Mouse (Mus musculus): ENCODE measurements around the gene Cpeb1. TPM values are rescaled to one million over a fixed set of nuclear protein-coding genes. Genes with fewer than 3 reads are reported as not detected.
"Not testable (repeated sequence)": the region's sequence is repeated elsewhere in the genome, so short reads cannot be mapped to it uniquely, and the experiment has no call there.

The Cpeb1 gene
- 10 to 100 TPM; 17.8 to 37.6 TPM for total RNA-seq (2021)
- long read RNA-seq, experiment 1, partial matches to known transcripts = 1 of 4 reads
- long read RNA-seq, experiment 1, other reads (novel, unspliced or antisense) = 3 of 4 reads
- long read RNA-seq, experiment 2, partial matches to known transcripts = 0 of 3 reads
- long read RNA-seq, experiment 2, other reads (novel, unspliced or antisense) = 3 of 3 reads

GRCm38 (mm10) chr7:81455155-81455651 is at the start of gene Cpeb1:
Cpeb1 (minus strand) TSS chr7:81455465.
- peak; percentile 85 to 86 for DNase-seq

GRCm38 (mm10) chr7:81501050-81501449 is 45.8 kb upstream of the Cpeb1 start:
- no peak for DNase-seq

GRCm38 (mm10) chr7:81498181-81498580 is 42.9 kb upstream of the Cpeb1 start, which contains the start of gene BC048679:
BC048679 (minus strand) TSS chr7:81498281.
- DNase-seq = no peak

GRCm38 (mm10) chr7:81497171-81497570 is 41.9 kb upstream of the Cpeb1 start:
- no peak for DNase-seq

GRCm38 (mm10) chr7:81493331-81494021 is 38.2 kb upstream of the Cpeb1 start, which contains the start of gene Ap3b2:
Ap3b2 (minus strand) TSS chr7:81493925.
- peak; percentile 80 to 86 for DNase-seq

- DNase-seq = no peak
These were observed 37.4 kb upstream of the Cpeb1 start for GRCm38 (mm10) chr7:81492628-81493027.

- DNase-seq = no peak
These were observed 34.4 kb upstream of the Cpeb1 start for GRCm38 (mm10) chr7:81489649-81490048.

- no peak for DNase-seq
These were observed 25.5 kb upstream of the Cpeb1 start for GRCm38 (mm10) chr7:81480800-81481199.

- no peak for DNase-seq
These were observed 24.3 kb upstream of the Cpeb1 start for GRCm38 (mm10) chr7:81479531-81480090.

GRCm38 (mm10) chr7:81478261-81478660 is 23.0 kb upstream of the Cpeb1 start:
- DNase-seq = not testable (repeated sequence)

GRCm38 (mm10) chr7:81476833-81477232 is 21.6 kb upstream of the Cpeb1 start:
- DNase-seq = no peak

GRCm38 (mm10) chr7:81475221-81475620 is 20.0 kb upstream of the Cpeb1 start:
- no peak for DNase-seq

- no peak for DNase-seq
These were observed 9.7 kb upstream of the Cpeb1 start for GRCm38 (mm10) chr7:81464906-81465450.

GRCm38 (mm10) chr7:81464116-81464515 is 8.9 kb upstream of the Cpeb1 start:
- peak; percentile 45 to 52 for DNase-seq

GRCm38 (mm10) chr7:81462815-81463214 is 7.5 kb upstream of the Cpeb1 start:
- DNase-seq = no peak

- peak; percentile 77 to 82 for DNase-seq
These were observed 780 bp downstream of the Cpeb1 start for GRCm38 (mm10) chr7:81454331-81455039.

- peak; percentile 50 to 64 for DNase-seq
These were observed 1.6 kb downstream of the Cpeb1 start for GRCm38 (mm10) chr7:81453443-81454274.

- DNase-seq = peak; percentile 72 to 78
These were observed 2.3 kb downstream of the Cpeb1 start for GRCm38 (mm10) chr7:81452971-81453441.

GRCm38 (mm10) chr7:81398957-81399356 is 56.3 kb downstream of the Cpeb1 start:
- peak; percentile 8 to 9 for DNase-seq

- DNase-seq = no peak
These were observed 75.9 kb downstream of the Cpeb1 start for GRCm38 (mm10) chr7:81379363-81379762.

GRCm38 (mm10) chr7:81372337-81372920 is 82.8 kb downstream of the Cpeb1 start:
- peak; percentile 63 to 75 for DNase-seq

All from adrenal gland, postnatal 36 days (tissue).